Mouse (Mus musculus) forelimb bud, embryonic 11.5 days (tissue): ENCODE data around the gene Eif6.
A peak's percentile ranks its signal among the peaks of the same experiment; 100 is the strongest.

Experiments used
- DNase-seq: peaks from one replicate; pipeline ENCODE4 v3.0.0-alpha.2; 2012; ENCODE audit warnings: low read depth, low spot score

Gene Eif6

DNA sequence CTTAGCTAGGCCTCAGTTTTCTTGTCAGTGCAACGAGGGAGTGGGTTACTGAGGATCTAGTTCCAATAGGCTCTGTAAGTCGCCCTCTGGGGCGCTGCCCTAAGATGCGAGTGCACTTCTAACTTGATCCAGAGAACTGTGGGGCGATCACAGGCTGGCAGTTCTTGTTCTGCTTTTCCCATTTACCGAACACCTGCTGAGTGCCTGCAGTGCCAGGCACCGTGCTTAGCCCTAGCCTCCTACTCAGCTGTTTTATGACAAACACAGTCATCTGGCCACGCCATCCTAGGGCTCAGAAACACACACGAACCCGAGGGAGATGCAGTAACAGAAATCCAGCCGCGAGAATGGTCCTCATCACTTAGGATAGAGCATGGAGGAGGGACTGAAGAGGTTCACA is 33.8 kb downstream of the Eif6 start:
- DNase-seq = no peak

GRCm38 (mm10) chr2:155787949-155788931 is 38.5 kb downstream of the Eif6 start:
- DNase-seq = no peak

GRCm38 (mm10) chr2:155786905-155787304 is 39.8 kb downstream of the Eif6 start:
- DNase-seq = no peak

DNA sequence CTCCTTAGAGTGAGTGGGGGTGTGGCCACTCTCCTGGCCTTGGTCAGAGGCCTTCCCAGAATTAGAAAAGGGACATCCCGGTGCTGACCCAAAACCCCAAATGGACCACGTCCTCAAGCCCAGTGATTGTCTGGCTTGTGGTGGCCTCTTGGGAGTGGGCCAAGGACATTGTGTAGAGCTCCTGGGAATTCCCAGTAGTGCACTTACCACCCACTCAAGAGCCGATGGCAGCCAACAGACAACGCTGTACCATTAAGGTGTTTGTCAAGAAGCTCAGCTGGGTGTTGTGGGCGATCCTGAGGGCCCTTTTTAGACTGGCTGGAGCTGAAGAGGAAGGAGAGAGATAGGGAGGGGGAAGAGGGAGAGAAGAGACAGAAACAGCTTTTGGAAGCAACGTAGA is 42.2 kb downstream of the Eif6 start:
- DNase-seq = no peak

DNA sequence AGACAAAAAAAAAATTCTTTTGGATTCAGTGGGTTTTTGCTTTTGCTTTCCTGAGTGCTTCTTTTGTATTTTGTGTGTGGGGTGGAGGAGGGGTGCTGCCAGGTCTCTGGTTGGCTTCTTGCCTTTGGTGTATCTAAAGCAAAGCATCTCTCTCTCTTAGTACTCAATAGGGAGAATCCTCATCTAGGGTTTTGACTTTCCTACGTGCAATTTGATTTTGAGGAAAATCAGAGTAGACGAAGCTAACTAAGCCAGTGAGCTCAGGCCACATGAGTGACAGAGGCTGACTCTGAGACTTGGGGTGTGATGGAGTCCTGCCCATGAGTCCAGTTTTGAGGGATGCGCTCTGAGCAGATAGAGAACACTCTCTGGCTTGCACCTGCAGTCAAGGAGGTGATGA is 47.2 kb downstream of the Eif6 start:
- no peak for DNase-seq

GRCm38 (mm10) chr2:155779066-155779465 is 47.7 kb downstream of the Eif6 start:
- no peak for DNase-seq

DNA sequence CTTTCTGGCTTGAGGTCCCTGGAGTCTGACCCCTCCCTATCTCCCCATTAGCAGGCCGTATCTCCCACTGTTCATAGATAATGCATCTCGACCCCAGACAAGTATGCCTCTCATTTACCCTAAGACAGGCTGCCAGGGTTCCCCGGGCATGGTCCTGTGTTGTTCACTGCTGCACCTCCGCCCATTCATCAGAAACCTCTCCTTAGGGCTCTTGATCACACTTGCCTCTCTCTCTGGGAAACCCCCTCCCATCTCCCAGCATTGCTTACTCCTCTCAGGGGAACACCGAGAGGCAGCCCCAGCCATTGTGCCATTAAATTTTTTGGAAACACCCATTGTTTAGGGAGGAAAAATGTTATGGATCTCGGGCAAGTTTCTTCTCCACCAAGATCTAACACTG is 48.7 kb downstream of the Eif6 start:
- no peak for DNase-seq

DNA sequence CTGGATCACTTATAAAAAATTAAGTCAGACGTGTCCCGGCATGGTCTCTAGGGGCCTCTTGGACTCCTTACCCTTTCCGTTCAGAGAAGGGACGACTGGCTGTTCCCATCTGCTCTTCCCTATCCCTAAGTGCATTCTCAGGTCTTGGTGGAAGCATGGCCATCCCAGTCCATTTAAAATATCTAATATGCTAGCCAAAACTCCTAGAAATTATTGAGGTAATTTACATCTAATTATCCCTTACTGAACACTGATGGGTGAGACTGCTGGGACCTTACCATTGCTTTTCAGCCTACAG is 49.1 kb downstream of the Eif6 start:
- DNase-seq = no peak

- DNase-seq = no peak
Observed at GRCm38 (mm10) chr2:155776824-155777687, 49.7 kb downstream of the Eif6 start.

GRCm38 (mm10) chr2:155775685-155776263 is 51.0 kb downstream of the Eif6 start:
- DNase-seq = peak; percentile 53

- DNase-seq = no peak
Observed at GRCm38 (mm10) chr2:155774927-155775684, 51.6 kb downstream of the Eif6 start, which contains the start of gene Mmp24. Gene Mmp24 (plus strand): TSS chr2:155775342.

DNA sequence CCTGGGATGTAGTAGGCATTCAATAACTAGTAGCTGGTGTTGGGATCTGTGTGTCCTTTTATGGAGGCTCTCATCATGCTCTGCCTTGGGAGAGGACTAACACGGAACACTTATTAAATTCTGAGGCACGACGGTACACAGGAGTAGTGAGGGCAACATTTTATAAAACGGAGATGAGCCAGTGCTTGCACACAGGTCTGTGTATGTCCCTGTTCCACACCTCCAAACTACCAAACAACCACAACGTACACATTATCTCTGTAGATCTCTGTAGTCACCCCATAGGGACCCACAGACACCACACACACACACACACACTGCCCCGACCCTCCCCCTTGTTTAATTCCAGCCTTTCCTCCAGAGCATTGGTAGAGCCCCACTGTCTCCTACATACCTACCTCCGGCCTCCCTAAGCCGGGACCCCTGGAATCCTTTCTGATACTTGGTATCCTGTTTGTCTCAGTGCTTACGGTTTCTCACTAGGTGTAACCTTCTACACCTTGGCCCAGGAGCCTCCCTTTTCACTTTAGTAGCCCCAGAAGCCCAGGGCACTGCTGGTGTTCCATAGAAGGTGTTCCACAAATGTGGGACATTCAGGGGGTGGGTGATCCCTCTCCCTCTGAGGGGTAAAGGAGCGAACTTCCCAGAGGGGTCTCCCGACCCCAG is 52.3 kb downstream of the Eif6 start:
- no peak for DNase-seq

GRCm38 (mm10) chr2:155773664-155774063 is 53.1 kb downstream of the Eif6 start:
- no peak for DNase-seq
